Mouse (Mus musculus): ENCODE results near the gene Hapln4.
"Not testable (repeated sequence)": the region's sequence is repeated elsewhere in the genome, so short reads cannot be mapped to it uniquely, and the experiment has no call there.

Hapln4 gene

GRCm38 (mm10) chr8:70083285-70083684 is at the start of gene Hapln4:
TSS of gene Hapln4 (plus strand) at chr8:70083457.
- no peak for DNase-seq

- no peak for DNase-seq
Measured at GRCm38 (mm10) chr8:70037994-70038393, 45.3 kb upstream of the Hapln4 start.

GRCm38 (mm10) chr8:70041885-70042546 is 41.2 kb upstream of the Hapln4 start:
- no peak for DNase-seq

- peak; percentile 92 to 96 for DNase-seq
Measured at GRCm38 (mm10) chr8:70042583-70043455, 40.4 kb upstream of the Hapln4 start, which contains the start of the genes Mau2 and Sugp1. TSS of gene Mau2 (minus strand) at chr8:70042734. TSS of gene Sugp1 (plus strand) at chr8:70042813.

- no peak for DNase-seq
Measured at GRCm38 (mm10) chr8:70043996-70044395, 39.3 kb upstream of the Hapln4 start.

- DNase-seq, result no peak
Measured at GRCm38 (mm10) chr8:70049662-70050061, 33.6 kb upstream of the Hapln4 start.

- DNase-seq, result not testable (repeated sequence)
Measured at GRCm38 (mm10) chr8:70050434-70050833, 32.8 kb upstream of the Hapln4 start.

GRCm38 (mm10) chr8:70057721-70058120 is 25.5 kb upstream of the Hapln4 start:
- no peak for DNase-seq

GRCm38 (mm10) chr8:70071836-70072440 is 11.3 kb upstream of the Hapln4 start:
- DNase-seq, result no peak

GRCm38 (mm10) chr8:70072441-70073069 is 10.7 kb upstream of the Hapln4 start, which contains the start of gene Tm6sf2:
TSS of gene Tm6sf2 (plus strand) at chr8:70072924.
- no peak for DNase-seq

GRCm38 (mm10) chr8:70073120-70073519 is 10.1 kb upstream of the Hapln4 start:
- DNase-seq, result no peak

GRCm38 (mm10) chr8:70073682-70074081 is 9.6 kb upstream of the Hapln4 start:
- no peak for DNase-seq

- no peak for DNase-seq
Measured at GRCm38 (mm10) chr8:70081976-70082375, 1.3 kb upstream of the Hapln4 start.

- DNase-seq, result no peak
Measured at GRCm38 (mm10) chr8:70084191-70085065, 1.2 kb downstream of the Hapln4 start.

GRCm38 (mm10) chr8:70086151-70086550 is 2.9 kb downstream of the Hapln4 start:
- no peak for DNase-seq

GRCm38 (mm10) chr8:70087237-70087636 is 4.0 kb downstream of the Hapln4 start:
- DNase-seq, result no peak

GRCm38 (mm10) chr8:70087836-70088650 is 4.8 kb downstream of the Hapln4 start:
- peak in 1 of 2 experiments; percentile 33 for DNase-seq

GRCm38 (mm10) chr8:70089296-70089960 is 6.2 kb downstream of the Hapln4 start:
- no peak for DNase-seq

GRCm38 (mm10) chr8:70092786-70093185 is 9.5 kb downstream of the Hapln4 start:
- DNase-seq, result no peak

GRCm38 (mm10) chr8:70099276-70099675 is 16.0 kb downstream of the Hapln4 start:
- no peak for DNase-seq

All from spleen, adult 18-20 months (tissue).